Mouse (Mus musculus) cerebellum, adult 11-12 months (tissue): ENCODE data around the gene Tm4sf4.

Experiments used
- DNase-seq: peaks from one replicate; pipeline ENCODE4 v3.0.0; 2022

Tm4sf4 gene

GRCm38 (mm10) chr3:57480640-57481039 is 55.5 kb downstream of the Tm4sf4 start:
- DNase-seq, result no peak

GRCm38 (mm10) chr3:57481981-57482380 is 56.9 kb downstream of the Tm4sf4 start:
- DNase-seq, result no peak

DNA sequence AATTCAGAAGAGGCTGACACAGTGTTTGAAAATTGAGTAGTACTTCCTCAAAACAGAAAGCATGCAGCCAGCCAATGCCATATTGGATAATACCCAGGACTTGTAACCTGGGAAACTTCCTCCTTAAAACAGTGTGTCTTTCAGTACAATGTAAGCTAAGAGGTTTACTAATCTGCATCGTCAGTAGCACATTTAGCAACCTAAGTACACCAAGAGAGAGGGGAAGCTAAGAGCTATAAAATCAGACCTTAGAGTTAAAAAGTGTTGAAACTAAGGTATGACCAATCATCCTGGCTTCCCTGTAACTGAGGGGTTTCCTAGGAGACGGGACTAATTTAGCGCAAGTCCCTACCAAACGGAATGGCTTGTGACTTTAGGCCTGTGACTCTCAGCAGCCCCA is 61.0 kb downstream of the Tm4sf4 start:
- no peak for DNase-seq

DNA sequence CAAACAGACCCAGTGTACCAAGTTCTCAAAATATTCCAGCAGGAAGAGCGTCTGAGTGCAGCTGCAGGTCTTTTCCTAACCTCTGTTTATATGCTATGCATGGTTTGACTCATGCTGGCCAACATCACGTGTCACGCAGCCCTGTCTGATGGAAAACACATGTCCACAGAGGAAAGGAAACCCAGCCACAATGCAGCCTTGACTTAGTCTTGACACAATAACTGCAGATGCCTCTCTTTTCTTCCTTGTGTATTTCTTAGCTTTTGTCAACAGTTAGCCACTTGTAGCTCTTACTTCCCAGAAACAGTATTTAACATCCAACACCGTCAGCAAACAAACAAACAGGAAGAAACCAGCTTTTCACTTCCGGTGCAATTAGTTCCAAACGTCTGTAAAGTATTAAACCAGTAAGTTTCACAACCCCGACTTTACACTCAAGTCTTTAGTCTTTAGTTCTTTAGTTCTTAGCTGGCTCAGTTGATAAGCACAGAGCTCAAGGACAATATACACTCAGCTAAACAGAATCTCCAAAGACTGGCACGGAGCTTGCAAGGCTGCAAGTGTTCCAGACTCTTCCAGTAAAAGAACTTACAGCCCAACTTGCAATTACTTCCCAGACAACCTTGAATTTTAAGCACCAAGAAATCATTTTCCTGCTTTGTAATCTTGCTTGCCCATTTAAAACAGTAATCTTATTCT is 62.5 kb downstream of the Tm4sf4 start:
- DNase-seq, result no peak
